Mouse (Mus musculus) frontal cortex, postnatal 14 days (tissue): ENCODE measurements around the gene Dnttip2.
"Not testable (repeated sequence)": the region's sequence is repeated elsewhere in the genome, so short reads cannot be mapped to it uniquely, and the experiment has no call there.

Experiments
- DNase-seq, 2 experiments: peaks; one replicate each; pipeline ENCODE4 v3.0.0; 2022; ENCODE audit warnings: low spot score in 2 of 2

Gene Dnttip2

GRCm38 (mm10) chr3:122274241-122275024, at the start of gene Dnttip2:
Gene Dnttip2 (plus strand): TSS chr3:122274388.
- DNase-seq = peak; percentile 81 to 82

GRCm38 (mm10) chr3:122226972-122227371, 47.2 kb upstream of the Dnttip2 start:
- DNase-seq = not testable (repeated sequence)

GRCm38 (mm10) chr3:122235772-122236171, 38.4 kb upstream of the Dnttip2 start:
- no peak for DNase-seq

- no peak for DNase-seq
Measured at GRCm38 (mm10) chr3:122242876-122243275, 31.3 kb upstream of the Dnttip2 start.

- DNase-seq = no peak
Measured at GRCm38 (mm10) chr3:122243416-122244167, 30.6 kb upstream of the Dnttip2 start.

DNA sequence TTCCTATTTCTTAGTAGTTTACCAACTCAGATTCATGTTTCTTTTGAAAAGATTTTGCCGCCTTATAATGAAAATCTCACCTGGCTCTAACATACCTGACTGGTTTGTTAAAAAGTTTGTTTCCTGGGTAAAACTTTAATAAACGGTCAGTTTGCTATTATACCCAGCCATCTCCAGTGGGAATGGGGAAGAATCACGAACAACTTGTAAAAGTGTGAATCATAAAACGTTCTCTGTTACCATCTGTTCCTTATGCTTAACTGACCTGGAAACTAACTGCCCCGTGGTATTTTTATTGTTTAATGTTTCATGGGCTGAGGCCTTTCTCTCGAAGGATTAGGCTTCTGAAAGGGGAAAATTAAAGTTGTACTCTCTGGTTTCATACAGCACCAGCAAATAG, 29.4 kb upstream of the Dnttip2 start:
- no peak for DNase-seq

DNA sequence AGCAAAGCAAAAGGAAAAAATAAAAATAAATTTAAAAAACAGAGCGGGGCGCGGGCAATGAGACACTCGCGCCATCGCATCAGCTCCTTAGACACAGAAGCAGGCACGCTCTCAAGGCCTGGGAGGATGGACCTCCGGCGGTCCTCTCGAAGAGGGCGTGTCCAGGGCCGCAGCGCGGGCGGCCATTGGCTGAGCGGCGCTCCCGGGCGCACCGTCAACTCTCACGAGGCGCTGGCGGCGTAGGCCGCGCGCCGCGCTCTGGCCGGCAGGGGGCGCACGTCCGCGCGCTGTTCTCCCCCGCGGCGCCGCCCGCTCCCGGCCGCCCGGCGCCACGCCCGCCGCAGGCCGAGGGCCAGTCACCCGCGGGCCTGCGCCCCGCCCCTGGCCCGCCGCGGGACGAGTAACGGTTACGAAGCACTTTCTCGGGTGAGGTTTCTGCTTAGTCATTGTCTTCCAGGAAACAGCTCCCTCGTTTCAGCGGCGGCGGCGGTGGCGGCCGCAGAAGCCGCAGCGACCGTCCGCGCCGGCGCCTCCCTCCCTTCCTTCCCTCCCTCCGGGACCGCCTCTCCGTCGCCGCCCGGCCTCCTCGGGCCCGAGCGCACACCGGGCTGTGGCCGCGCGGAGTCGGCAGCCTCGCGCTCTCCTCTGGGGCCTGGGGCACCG, 28.8 kb upstream of the Dnttip2 start, which contains the start of gene Gclm:
TSS of gene Gclm (plus strand) at position 343 of the 663 bp plus-strand sequence.
- peak; percentile 84 to 89 for DNase-seq

DNA sequence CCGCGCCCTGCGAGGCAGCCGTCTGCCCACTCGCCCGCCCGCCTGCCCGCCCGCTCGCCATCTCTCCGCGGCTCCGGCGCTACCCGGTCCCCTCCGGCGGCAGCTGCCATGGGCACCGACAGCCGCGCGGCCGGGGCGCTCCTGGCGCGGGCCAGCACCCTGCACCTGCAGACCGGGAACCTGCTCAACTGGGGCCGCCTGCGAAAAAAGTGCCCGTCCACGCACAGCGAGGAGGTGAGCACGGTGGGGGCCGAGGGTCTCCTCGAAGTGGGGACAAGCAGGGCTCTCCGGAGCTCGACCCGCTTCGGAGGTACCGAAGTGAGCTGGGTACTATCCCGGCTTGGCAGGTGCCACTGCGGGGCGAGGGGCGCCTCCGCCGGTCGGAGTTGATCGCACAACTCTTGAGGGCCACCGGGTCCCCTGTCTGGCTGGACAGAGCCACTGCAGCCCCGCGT, 28.3 kb upstream of the Dnttip2 start:
- DNase-seq = peak; percentile 29 to 38

- DNase-seq = no peak
Measured at GRCm38 (mm10) chr3:122246406-122246805, 27.8 kb upstream of the Dnttip2 start.

DNA sequence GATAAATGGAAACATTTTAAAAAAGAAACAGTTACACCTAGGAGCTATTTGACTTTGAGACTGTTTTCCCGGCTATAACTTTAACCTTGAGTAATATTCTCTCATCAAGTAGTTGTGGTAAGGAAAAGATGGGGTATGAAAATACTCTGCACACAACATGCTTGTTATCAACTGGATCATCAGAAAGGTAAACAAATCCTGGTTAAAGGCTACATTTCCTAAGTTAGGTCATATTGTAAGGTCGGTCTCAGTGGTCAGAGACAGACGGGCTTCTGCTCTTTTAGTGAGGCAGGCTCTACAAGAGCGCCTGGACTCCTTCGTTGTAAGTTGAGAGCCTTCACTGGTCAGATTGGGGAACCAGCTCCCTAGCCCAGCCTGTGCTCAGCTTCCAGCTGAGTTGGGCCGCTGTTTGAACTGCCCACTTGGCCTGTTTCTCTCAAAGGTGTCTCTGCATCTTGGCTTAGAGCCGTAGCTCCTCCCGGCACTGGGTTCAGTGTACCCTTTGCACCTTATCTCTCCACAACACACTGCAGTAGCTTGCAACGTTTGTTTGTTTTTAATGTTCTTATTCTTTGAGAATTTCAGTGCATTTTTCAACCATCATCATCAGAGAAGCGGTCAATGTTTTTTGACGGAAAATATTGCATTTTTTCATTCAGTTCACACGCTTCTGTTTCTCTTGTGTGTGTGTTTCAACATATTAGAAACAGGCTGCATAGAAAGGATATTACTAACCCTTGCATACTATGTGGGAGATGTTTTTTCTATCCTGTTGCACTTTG, 27.0 kb upstream of the Dnttip2 start:
- no peak for DNase-seq

DNA sequence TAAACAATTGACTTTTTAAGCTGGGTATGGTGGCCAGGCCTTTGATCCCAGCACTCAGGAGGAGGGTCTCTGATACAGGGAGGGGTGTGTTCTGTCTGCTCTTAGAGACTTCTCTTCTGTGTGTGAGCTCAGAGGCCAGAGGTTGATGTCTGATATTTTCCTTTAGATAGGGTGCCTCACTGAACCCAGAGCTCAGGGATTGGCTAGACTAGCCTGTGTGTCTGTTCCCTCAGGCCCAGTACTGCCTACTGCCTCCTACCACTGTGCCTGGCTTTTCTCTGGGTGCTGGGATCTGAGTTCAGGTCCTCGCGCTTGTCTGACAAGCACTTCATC, 26.5 kb upstream of the Dnttip2 start:
- DNase-seq = no peak

DNA sequence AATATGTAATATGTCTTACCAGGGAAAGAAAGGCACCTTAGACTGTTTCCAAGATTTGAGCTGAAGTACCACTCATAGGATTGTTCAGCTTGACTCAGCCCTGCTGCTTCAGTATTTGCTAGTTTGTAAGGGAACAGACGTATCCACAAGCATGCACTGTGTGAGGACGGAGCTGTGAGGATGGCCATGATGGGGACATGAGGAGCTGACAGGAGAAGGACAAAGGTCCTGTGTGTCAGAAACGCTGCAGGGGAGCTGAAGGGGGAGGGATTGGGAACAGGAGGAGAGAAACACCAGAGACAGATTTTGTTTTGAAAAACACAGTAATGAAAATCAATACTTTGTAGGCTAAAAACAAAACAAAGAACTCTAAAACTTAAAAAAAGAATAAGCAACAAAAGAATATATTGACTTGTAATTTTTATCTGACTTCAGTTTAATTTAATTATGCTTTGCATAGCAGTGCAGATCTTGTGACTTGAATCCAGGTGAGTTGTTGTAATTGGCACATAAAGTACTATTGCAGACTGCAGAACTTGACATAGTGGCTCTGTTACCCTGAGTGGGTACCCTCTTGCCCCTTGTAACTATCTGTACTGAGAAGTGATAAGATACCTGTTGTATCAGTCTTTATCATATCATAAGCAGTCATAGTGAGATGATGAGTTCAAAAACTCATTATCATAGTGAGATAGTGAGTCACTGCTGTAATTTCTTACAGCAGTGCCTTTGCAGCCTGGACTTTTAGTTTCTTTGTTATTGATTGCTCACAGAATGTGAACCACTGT, 21.5 kb upstream of the Dnttip2 start:
- DNase-seq = no peak

- DNase-seq = not testable (repeated sequence)
Measured at GRCm38 (mm10) chr3:122254050-122254449, 20.1 kb upstream of the Dnttip2 start.

DNA sequence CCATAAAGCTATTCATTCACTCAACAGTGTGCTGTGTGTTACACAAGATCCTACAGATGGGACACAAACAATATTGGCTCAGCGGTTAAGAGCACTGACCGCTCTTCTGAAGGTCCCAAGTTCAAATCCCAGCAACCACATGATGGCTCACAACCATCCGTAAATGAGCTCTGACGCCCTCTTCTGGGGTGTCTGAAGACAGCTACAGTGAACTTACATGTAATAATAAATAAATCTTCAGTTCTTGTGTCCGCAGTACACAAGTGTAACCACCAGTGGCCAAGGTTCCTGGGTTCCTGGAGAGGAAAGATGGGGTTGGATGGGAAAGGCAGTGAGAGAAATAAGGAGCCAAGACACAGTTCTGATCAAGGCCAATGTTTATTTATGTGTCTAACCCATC, 4.2 kb upstream of the Dnttip2 start:
- DNase-seq = no peak

DNA sequence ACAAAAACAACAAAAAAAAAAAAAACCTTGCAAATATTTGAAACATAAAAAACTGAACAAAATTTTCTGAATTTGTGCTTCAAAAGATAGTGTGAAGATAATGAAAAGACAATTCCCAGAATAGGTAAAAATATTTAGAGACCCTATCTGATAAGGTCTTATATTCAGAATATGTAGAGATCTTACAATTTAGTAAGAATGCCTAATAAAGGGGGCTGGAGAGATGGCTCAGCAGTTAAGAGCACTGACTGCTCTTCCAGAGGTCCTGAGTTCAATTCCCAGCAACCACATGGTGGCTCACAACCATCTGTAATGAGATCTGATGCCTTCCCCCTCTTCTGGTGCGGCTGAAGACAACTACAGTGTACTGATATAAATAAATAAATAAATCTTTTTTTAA, 1.6 kb upstream of the Dnttip2 start:
- not testable (repeated sequence) for DNase-seq

- DNase-seq = no peak
Measured at GRCm38 (mm10) chr3:122273407-122274240, 564 bp upstream of the Dnttip2 start.

- DNase-seq = no peak
Measured at GRCm38 (mm10) chr3:122275111-122275510, 923 bp downstream of the Dnttip2 start.

DNA sequence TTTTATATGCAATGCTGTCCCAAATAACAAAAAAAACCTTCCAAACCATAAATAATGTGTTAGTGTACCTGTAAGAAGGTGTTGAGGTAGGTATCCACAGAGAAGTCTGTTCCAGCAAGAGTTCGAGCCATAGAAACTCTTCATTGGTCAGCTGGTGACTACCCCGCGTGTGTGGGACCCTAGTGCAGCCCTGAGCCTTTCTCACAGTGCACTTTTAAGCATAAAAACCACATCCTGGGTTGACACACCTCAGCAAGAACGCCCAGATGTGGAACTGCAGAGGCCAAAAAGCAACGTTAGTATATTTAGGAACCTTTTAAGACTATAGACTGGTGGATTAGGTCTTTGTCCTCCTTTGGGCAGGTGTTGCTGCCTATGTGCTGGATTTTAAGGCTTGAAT, 13.0 kb downstream of the Dnttip2 start:
- DNase-seq = no peak

- no peak for DNase-seq
Measured at GRCm38 (mm10) chr3:122288613-122289195, 14.5 kb downstream of the Dnttip2 start.

GRCm38 (mm10) chr3:122289344-122289743, 15.2 kb downstream of the Dnttip2 start:
- not testable (repeated sequence) for DNase-seq
